Mouse (Mus musculus) heart, embryonic 14.5 days (tissue): ENCODE measurements around the gene Mrps11. TPM values are rescaled to one million over a fixed set of nuclear protein-coding genes. Genes with fewer than 3 reads are reported as not detected.

Experiments used
- ATAC-seq: fragments of 200-750 bp; cut with Nextera tagmentation; 2 replicates; pipeline ENCODE4 v1.8.0; 2017; ENCODE audit warnings: low read depth, moderate TSS enrichment; ENCODE audit not compliant: insufficient number of reproducible peaks, insufficient read depth, low FRiP score
- H3K27ac ChIP-seq, 2 experiments: fragments of 200-500 bp in 1 of 2; fragments of 300-500 bp in 1 of 2; sonication (generic) in 1 of 2; replicated peaks in 1 of 2; 2 replicates each; pipeline ENCODE4 v1.5.1; 2012 to 2014; ENCODE audit warnings: low read depth in 2 of 2, low read length in 2 of 2, control low read depth in 1 of 2, mild to moderate bottlenecking in 1 of 2, mixed read lengths in 1 of 2; ENCODE audit not compliant: control insufficient read depth in 1 of 2, insufficient read depth in 1 of 2
- H3K27me3 ChIP-seq: fragments of 300-500 bp; sonication (generic); 2 replicates; pipeline ENCODE4 v1.6.1; 2014; ENCODE audit warnings: mild to moderate bottlenecking, low read length, control low read depth; ENCODE audit not compliant: control insufficient read depth, insufficient read depth
- H3K36me3 ChIP-seq: fragments of 300-500 bp; sonication (generic); 2 replicates; pipeline ENCODE4 v1.6.1; 2014; ENCODE audit warnings: mild to moderate bottlenecking, control low read depth, low read length, mixed read lengths; ENCODE audit not compliant: control insufficient read depth, insufficient read depth
- H3K4me1 ChIP-seq, 2 experiments: fragments of 200-500 bp in 1 of 2; fragments of 300-500 bp in 1 of 2; sonication (generic) in 1 of 2; 2 replicates each; pipeline ENCODE4 v1.6.1; 2012 to 2014; ENCODE audit warnings: low read length in 2 of 2, control low read depth in 1 of 2, mixed read lengths in 1 of 2; ENCODE audit not compliant: control insufficient read depth in 2 of 2, insufficient read depth in 2 of 2
- H3K4me2 ChIP-seq: fragments of 300-500 bp; sonication (generic); 2 replicates; pipeline ENCODE4 v1.6.1; 2014; ENCODE audit warnings: mild to moderate bottlenecking, low read length
- H3K4me3 ChIP-seq, 2 experiments: fragments of 200-500 bp in 1 of 2; fragments of 300-500 bp in 1 of 2; sonication (generic) in 1 of 2; 2 replicates each; pipeline ENCODE4 v1.5.1; 2012 to 2014; ENCODE audit warnings: low read length in 2 of 2, mild to moderate bottlenecking in 2 of 2, control low read depth in 1 of 2, low read depth in 1 of 2, moderate library complexity in 1 of 2; ENCODE audit not compliant: control insufficient read depth in 1 of 2, insufficient read depth in 1 of 2
- H3K9ac ChIP-seq: fragments of 300-500 bp; sonication (generic); 2 replicates; pipeline ENCODE4 v1.6.1; 2014; ENCODE audit warnings: mild to moderate bottlenecking, low read length
- H3K9me3 ChIP-seq: fragments of 300-500 bp; sonication (generic); 2 replicates; pipeline ENCODE4 v1.6.1; 2016; ENCODE audit warnings: low read length, control low read depth; ENCODE audit not compliant: control insufficient read depth
- WGBS: fragments of 180-500 bp; shearing (Covaris S2); extraction: QIAGEN DNeasy Blood & Tissue Kit; methylation state at CpG from one replicate; pipeline ENCODE4 v1.1.7; 2014; 5-methylcytosine and 5-hydroxymethylcytosine counted together
- polyA plus RNA-seq: library from polyadenylated mRNA; unstranded; fragments of >200 nt; fragmentation: Nextera tagmentation; extraction: Ambion mirVana; gene quantifications from 2 replicates; pipeline ENCODE4 v1.2.1, GENCODE M21; 2014

Gene Mrps11
- polyA plus RNA-seq, 1 experiment from 2014 or later = 60.2 TPM

DNA sequence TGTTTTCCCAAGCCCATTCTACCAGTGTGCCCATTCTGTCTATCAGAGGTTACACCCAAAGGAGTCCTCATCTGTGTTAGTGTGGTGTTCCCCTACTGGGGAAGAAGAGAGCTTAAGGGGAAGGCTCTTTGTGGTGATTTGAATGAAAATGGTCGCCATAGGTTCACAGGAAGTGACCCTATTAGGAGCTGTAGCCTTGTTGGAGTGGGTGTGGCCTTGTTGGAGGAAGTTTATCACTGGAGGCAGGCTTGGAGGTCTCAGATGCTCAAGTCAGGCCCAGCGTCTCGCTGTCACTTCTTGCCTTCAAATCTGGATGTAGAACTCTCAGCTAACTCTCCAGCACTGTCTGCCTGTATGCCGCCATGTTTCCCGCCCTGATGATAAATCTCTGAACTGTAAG, 12.0 kb upstream of the Mrps11 start:
- no peaks in the 10 kb centered on the region; a peak in 1 of 4 replicates for H3K4me1 ChIP-seq
- H3K4me2 ChIP-seq = no peak overlapping the region
- no peak for ATAC-seq
- H3K9me3 ChIP-seq = no peaks in the 10 kb centered on the region
- peaks cover 5% of the 10 kb centered on the region for H3K27me3 ChIP-seq
- peaks cover 32% of the 10 kb centered on the region for H3K36me3 ChIP-seq
- no peak overlapping the region for H3K4me3 ChIP-seq
- H3K9ac ChIP-seq = no peak overlapping the region
- H3K27ac ChIP-seq = no peak overlapping the region
- WGBS = 83% methylated on average over 5 of the region's 5 CpGs

DNA sequence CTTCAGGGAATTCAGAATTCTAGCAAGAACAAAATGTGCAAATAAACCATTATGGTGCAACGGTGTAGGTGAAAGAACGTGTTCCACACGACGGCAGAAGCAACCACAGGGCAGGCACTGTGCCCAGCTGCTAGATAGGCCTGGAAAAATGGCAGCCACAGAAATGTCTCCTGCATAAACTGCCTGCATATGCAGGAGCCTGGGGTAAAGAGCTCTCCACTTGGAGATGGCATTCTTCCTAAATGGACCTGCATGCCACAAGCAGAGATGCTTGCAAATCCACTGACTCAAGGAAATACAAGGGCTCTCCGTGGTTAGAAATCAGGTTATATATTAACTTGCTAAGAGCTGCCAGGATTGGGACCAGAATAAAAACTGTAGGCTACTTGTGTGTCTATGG, 4.2 kb upstream of the Mrps11 start:
- WGBS = 92% methylated on average over 5 of the region's 5 CpGs
- ATAC-seq = no peak
- Histone ChIP-seq H3K27me3 (no peaks in the 10 kb centered on the region), H3K27ac (no peak overlapping the region), H3K36me3 (peaks cover 72% of the 10 kb centered on the region), H3K4me1 (peaks cover 0 to 12% of the 10 kb centered on the region in 2 experiments; a peak in 2 of 4 replicates), H3K9ac (no peak overlapping the region), H3K4me3 (no peak overlapping the region), H3K9me3 (no peaks in the 10 kb centered on the region), H3K4me2 (no peak overlapping the region)

DNA sequence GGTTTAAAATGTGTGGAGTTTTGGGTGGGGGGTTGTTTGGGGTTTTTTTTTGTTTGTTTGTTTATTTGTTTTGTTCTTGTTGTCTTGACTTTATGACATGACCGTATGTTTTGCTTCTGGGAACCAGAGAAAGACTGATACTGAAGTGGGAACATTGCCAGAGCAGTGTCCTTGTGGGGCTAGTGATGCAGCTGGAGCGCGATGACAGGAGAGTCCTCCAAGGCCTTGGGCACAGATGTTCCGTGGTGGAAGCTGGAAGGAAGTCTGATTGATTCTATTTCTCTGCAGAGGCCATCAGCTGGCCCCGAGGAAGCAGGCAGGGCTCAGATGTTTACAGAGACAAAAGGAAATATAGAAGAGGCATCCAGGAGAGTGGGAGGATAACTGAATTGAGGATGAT, 3.0 kb downstream of the Mrps11 start:
- Histone ChIP-seq H3K4me1 (peaks cover 0 to 16% of the 10 kb centered on the region in 2 experiments; a peak in 2 of 4 replicates), H3K27me3 (no peaks in the 10 kb centered on the region), H3K9ac (no peak overlapping the region), H3K9me3 (no peaks in the 10 kb centered on the region), H3K4me3 (no peak overlapping the region), H3K36me3 (peaks cover 49% of the 10 kb centered on the region), H3K27ac (no peak overlapping the region), H3K4me2 (no peak overlapping the region)
- 71% methylated on average over 5 of the region's 5 CpGs for WGBS
- no peak for ATAC-seq

DNA sequence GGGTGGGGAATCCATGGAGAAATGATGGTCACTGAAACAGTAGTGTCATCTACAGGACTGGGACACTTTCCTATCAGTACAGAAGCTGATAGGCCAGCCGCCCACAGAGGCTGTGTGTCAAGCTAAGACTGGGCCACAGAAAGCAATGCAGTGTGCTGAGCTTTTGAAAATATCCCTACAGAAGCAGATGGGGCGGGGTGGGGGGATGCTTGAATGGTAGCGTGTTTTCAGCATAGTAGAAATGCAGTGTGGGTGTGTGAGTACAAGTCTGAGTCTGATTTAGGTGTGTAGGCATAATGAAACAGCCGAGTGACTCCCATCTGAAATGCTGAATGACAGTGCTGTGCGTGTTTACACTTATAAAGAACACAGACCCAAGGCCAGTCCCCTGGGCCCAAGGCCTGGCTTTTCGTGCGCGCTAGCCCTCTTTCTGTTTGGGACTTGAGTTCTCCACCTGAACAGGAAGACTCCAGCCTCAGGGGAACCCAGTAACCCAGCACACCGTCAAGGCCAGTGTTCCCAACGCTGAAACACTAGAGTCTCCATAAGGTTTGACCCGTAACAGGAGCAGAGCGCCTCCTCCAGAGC, 5.0 kb downstream of the Mrps11 start:
- no peak for ATAC-seq
- no peak overlapping the region for H3K4me2 ChIP-seq
- H3K36me3 ChIP-seq = peaks cover 60% of the 10 kb centered on the region
- H3K4me3 ChIP-seq = no peak overlapping the region
- H3K9ac ChIP-seq = no peak overlapping the region
- no peaks in the 10 kb centered on the region for H3K27me3 ChIP-seq
- 86% methylated on average over 12 of the region's 12 CpGs for WGBS
- no peak overlapping the region for H3K27ac ChIP-seq
- peaks cover 0 to 6% of the 10 kb centered on the region in 2 experiments; a peak in 2 of 4 replicates for H3K4me1 ChIP-seq
- no peaks in the 10 kb centered on the region for H3K9me3 ChIP-seq

DNA sequence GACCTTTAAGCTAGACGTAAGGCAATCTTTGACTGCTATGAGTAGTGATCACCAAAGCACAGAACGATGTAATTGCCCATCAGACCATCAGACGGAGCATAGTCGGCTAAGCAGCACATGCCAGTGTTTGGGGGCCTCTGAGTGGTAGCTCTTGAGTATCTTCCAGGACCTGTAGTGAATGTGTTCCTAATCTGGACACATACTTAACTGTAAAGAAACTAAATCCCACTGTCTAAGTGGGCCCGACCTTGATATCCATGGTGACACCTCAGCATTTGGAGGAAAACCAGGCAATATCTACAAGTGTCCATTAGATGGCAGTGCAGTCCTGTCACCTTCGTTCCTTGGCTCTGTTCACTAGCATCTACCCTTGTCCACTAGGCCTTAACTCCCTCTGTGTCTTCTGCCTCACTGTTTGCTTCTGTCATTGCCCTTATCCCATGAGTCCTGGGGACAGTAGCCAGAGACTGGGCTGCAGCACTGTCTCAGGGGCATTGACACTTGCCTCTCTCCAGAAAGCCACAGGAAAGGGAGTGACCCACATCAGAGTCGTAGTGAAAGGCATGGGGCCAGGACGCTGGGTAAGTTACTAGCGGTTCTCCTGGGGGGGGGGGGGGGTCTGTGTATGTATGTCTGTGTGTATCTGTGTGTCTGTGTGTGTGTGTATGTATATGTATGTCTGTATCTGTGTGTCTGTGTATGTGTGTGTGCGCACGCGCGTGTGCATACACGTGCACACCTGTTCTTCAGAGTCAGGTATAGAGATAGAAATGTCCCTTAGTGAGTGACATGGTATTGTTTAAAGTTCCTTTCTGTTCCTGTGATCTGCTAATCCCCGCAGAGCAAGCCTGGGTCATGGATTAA, 8.7 kb downstream of the Mrps11 start:
- H3K4me1 ChIP-seq = peaks cover 14 to 18% of the 10 kb centered on the region in 2 experiments
- H3K27me3 ChIP-seq = no peaks in the 10 kb centered on the region
- no peak overlapping the region for H3K9ac ChIP-seq
- no peak overlapping the region for H3K27ac ChIP-seq
- 79% methylated on average over 15 of the region's 15 CpGs for WGBS
- H3K4me2 ChIP-seq = no peak overlapping the region
- no peak overlapping the region for H3K4me3 ChIP-seq
- H3K36me3 ChIP-seq = peaks cover 47% of the 10 kb centered on the region
- ATAC-seq = no peak
- H3K9me3 ChIP-seq = no peaks in the 10 kb centered on the region

DNA sequence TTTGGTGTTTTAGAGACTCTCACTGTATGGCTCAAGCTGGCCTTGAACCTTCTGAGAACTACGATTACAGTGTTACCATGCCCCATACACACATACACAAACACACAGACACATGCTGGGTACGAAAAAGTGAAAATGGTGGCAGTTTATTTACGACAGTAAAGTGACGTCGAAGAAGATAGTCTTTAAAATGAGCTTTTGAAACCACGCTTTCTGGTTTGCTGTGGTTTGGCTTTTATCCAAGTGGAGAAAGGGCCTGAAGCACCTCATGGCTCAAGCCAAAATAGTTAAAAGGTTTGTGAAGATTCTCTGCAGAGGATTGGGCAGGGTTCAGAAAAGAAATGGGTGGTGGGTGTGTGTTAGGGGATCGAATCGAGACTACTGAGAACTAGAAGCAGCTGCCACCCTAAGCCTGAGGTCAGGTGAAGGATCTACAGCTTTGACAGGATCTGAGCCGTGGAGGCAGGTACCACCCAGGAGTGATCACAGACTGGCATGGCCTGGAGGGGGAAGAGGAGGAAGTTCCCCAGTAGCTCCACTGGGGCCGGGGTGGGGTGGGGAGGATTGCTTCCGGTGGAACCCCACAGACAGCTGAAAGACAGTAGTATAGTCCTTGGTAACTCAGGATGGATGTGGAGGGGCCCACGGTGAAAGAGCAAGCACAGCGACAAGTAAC, 11.1 kb downstream of the Mrps11 start:
- H3K27me3 ChIP-seq = peaks cover 2% of the 10 kb centered on the region; the same call in 1 of the 2 replicates
- 73% methylated on average over 13 of the region's 13 CpGs for WGBS
- H3K9me3 ChIP-seq = no peaks in the 10 kb centered on the region
- H3K36me3 ChIP-seq = peaks cover 35% of the 10 kb centered on the region
- H3K27ac ChIP-seq = peak overlapping the region; percentile 29 to 46; a peak in 2 of 4 replicates
- H3K4me3 ChIP-seq = no peak overlapping the region
- ATAC-seq = 0 out of 2 replicates have a peak, but pooled peaks have one; percentile 11
- peaks cover 14 to 18% of the 10 kb centered on the region in 2 experiments for H3K4me1 ChIP-seq
- H3K9ac ChIP-seq = no peak overlapping the region
- no peak overlapping the region for H3K4me2 ChIP-seq

DNA sequence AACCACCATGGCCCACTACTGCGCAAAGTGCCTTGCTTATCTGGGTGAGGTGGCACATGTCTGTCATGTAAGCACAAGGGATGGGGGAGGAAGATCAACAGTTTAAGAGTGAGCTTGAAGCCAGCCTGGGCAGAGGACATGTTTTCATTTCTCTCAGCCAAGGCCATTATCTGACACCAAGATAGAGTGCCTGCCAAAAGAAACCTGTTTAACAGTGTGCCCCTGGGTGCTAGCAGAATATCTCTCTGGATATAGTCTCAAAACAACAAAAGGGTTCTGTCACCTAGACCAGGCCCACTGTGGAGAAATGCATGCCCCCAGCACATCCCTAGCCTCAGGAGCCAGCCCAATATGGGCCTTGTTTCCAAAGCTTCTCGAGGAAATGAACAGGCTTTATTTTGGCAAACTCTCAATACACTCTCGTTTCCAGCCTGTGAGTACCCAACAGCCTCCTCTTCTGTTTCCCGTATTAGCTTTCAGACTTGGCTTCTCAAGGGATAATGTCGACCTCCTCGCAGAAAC, 11.7 kb downstream of the Mrps11 start:
- Histone ChIP-seq H3K36me3 (peaks cover 29% of the 10 kb centered on the region), H3K4me3 (no peak overlapping the region), H3K27me3 (peaks cover 3% of the 10 kb centered on the region; the same call in 1 of the 2 replicates), H3K27ac (peak overlapping the region; percentile 29 to 46; a peak in 2 of 4 replicates), H3K9ac (no peak overlapping the region), H3K9me3 (no peaks in the 10 kb centered on the region), H3K4me2 (no peak overlapping the region), H3K4me1 (peaks cover 14 to 18% of the 10 kb centered on the region in 2 experiments)
- peak; percentile 53 for ATAC-seq
- 40% methylated on average over 6 of the region's 6 CpGs for WGBS
